Mouse (Mus musculus) embryonic facial prominence, embryonic 13.5 days (tissue): ENCODE results near the gene Ggt6. TPM values are rescaled to one million over a fixed set of nuclear protein-coding genes. Genes with fewer than 3 reads are reported as not detected.

Experiments used
- ATAC-seq: fragments of 200-750 bp; cut with Nextera tagmentation; 2 replicates; pipeline ENCODE4 v1.8.0; 2017; ENCODE audit warnings: low read depth; ENCODE audit not compliant: insufficient number of reproducible peaks, insufficient read depth, low FRiP score, low TSS enrichment
- H3K27ac ChIP-seq: fragments of 300-500 bp; sonication (generic); 2 replicates; pipeline ENCODE4 v1.5.1; 2015; ENCODE audit warnings: moderate library complexity, mild to moderate bottlenecking, inconsistent platforms
- H3K27me3 ChIP-seq: fragments of 300-500 bp; sonication (generic); 2 replicates; pipeline ENCODE4 v1.6.1; 2015; ENCODE audit warnings: mild to moderate bottlenecking, inconsistent platforms
- H3K36me3 ChIP-seq: fragments of 300-500 bp; sonication (generic); 2 replicates; pipeline ENCODE4 v1.6.1; 2015; ENCODE audit warnings: mild to moderate bottlenecking, inconsistent platforms
- H3K4me1 ChIP-seq: fragments of 300-500 bp; sonication (generic); 2 replicates; pipeline ENCODE4 v1.6.1; 2015; ENCODE audit warnings: inconsistent platforms
- H3K4me2 ChIP-seq: fragments of 300-500 bp; sonication (generic); 2 replicates; pipeline ENCODE4 v1.6.1; 2015; ENCODE audit warnings: moderate library complexity, mild to moderate bottlenecking, inconsistent platforms
- H3K4me3 ChIP-seq: fragments of 300-500 bp; sonication (generic); 2 replicates; pipeline ENCODE4 v1.5.1; 2015; ENCODE audit warnings: mild to moderate bottlenecking, inconsistent platforms
- H3K9ac ChIP-seq: fragments of 300-500 bp; sonication (generic); 2 replicates; pipeline ENCODE4 v1.6.1; 2015; ENCODE audit warnings: mild to moderate bottlenecking, inconsistent platforms
- H3K9me3 ChIP-seq: fragments of 300-500 bp; sonication (generic); 2 replicates; pipeline ENCODE4 v1.6.1; 2016; ENCODE audit warnings: inconsistent platforms
- WGBS: fragments of 180-500 bp; shearing (Covaris S2); methylation state at CpG from one replicate; pipeline ENCODE4 v1.1.7; 2015; ENCODE audit warnings: mixed read lengths; 5-methylcytosine and 5-hydroxymethylcytosine counted together
- polyA plus RNA-seq: library from polyadenylated mRNA; unstranded; fragments of >200 nt; fragmentation: Nextera tagmentation; extraction: Ambion mirVana; gene quantifications from 2 replicates; pipeline ENCODE4 v1.2.1, GENCODE M21; 2015

The Ggt6 gene
- polyA plus RNA-seq, 1 experiment from 2014 or later = 1.3 TPM

- peak; percentile 82 for ATAC-seq
- H3K4me3 ChIP-seq = peak within 1 kb of the TSS; percentile 76
- peaks cover 40% of the 10 kb centered on the region for H3K36me3 ChIP-seq
- H3K4me1 ChIP-seq = peaks cover 9% of the 10 kb centered on the region
- peak within 1 kb of the TSS; percentile 79 for H3K4me2 ChIP-seq
- WGBS = under 1% methylated on average over 46 of the region's 46 CpGs
- no peaks in the 10 kb centered on the region for H3K27me3 ChIP-seq
- no peaks in the 10 kb centered on the region for H3K9me3 ChIP-seq
- peak within 1 kb of the TSS; percentile 85 for H3K27ac ChIP-seq
- peak within 1 kb of the TSS; percentile 92 for H3K9ac ChIP-seq
Observed at GRCm38 (mm10) chr11:72440965-72441664, 5.8 kb downstream of the Ggt6 start, which contains the start of gene Mybbp1a. Mybbp1a (plus strand) TSS chr11:72441355.

GRCm38 (mm10) chr11:72446311-72447105 lies 11.2 kb downstream of the Ggt6 start:
- H3K9ac ChIP-seq = no peak overlapping the region
- no peak overlapping the region for H3K27ac ChIP-seq
- H3K36me3 ChIP-seq = peaks cover 94% of the 10 kb centered on the region
- no peak for ATAC-seq
- no peaks in the 10 kb centered on the region for H3K9me3 ChIP-seq
- H3K4me1 ChIP-seq = peaks cover 9% of the 10 kb centered on the region
- no peaks in the 10 kb centered on the region for H3K27me3 ChIP-seq
- H3K4me3 ChIP-seq = no peak overlapping the region
- no peak overlapping the region for H3K4me2 ChIP-seq
- WGBS = 87% methylated on average over 6 of the region's 6 CpGs

GRCm38 (mm10) chr11:72447475-72447874 lies 12.1 kb downstream of the Ggt6 start:
- Histone ChIP-seq H3K4me1 (peaks cover 2% of the 10 kb centered on the region), H3K4me2 (no peak overlapping the region), H3K9ac (no peak overlapping the region), H3K36me3 (peaks cover 100% of the 10 kb centered on the region), H3K9me3 (no peaks in the 10 kb centered on the region), H3K4me3 (no peak overlapping the region), H3K27ac (no peak overlapping the region), H3K27me3 (no peaks in the 10 kb centered on the region)
- no peak for ATAC-seq
- 84% methylated on average over 8 of the region's 8 CpGs for WGBS

- Histone ChIP-seq H3K4me3 (no peak overlapping the region), H3K4me2 (no peak overlapping the region), H3K27me3 (no peaks in the 10 kb centered on the region), H3K9me3 (no peaks in the 10 kb centered on the region), H3K27ac (no peak overlapping the region), H3K4me1 (no peaks in the 10 kb centered on the region), H3K36me3 (peaks cover 60% of the 10 kb centered on the region), H3K9ac (no peak overlapping the region)
- WGBS = 84% methylated on average over 3 of the region's 3 CpGs
- no peak for ATAC-seq
Observed at GRCm38 (mm10) chr11:72452140-72452665, 16.9 kb downstream of the Ggt6 start.

GRCm38 (mm10) chr11:72453105-72453953 lies 18.0 kb downstream of the Ggt6 start:
- Histone ChIP-seq H3K4me2 (no peak overlapping the region), H3K36me3 (peaks cover 48% of the 10 kb centered on the region), H3K27ac (no peak overlapping the region), H3K27me3 (no peaks in the 10 kb centered on the region), H3K4me3 (no peak overlapping the region), H3K9me3 (no peaks in the 10 kb centered on the region), H3K4me1 (no peaks in the 10 kb centered on the region), H3K9ac (no peak overlapping the region)
- no peak for ATAC-seq
- 49% methylated on average over 15 of the region's 15 CpGs for WGBS

- no peak for ATAC-seq
- Histone ChIP-seq H3K36me3 (peaks cover 25% of the 10 kb centered on the region), H3K9ac (0 out of 2 replicates have a peak overlapping the region, but pooled peaks have one; percentile 21), H3K4me1 (no peaks in the 10 kb centered on the region), H3K9me3 (no peaks in the 10 kb centered on the region), H3K27ac (no peak overlapping the region), H3K27me3 (no peaks in the 10 kb centered on the region), H3K4me2 (no peak overlapping the region), H3K4me3 (no peak overlapping the region)
- 25% methylated on average over 5 of the region's 5 CpGs for WGBS
Observed at GRCm38 (mm10) chr11:72455694-72456093, 20.4 kb downstream of the Ggt6 start.

GRCm38 (mm10) chr11:72457995-72458496 lies 22.7 kb downstream of the Ggt6 start:
- Histone ChIP-seq H3K9ac (no peak overlapping the region), H3K27me3 (no peaks in the 10 kb centered on the region), H3K27ac (peak overlapping the region; percentile 28; the same call in 1 of the 2 replicates), H3K9me3 (no peaks in the 10 kb centered on the region), H3K4me1 (no peaks in the 10 kb centered on the region), H3K36me3 (peaks cover 2% of the 10 kb centered on the region; the same call in 1 of the 2 replicates), H3K4me2 (no peak overlapping the region), H3K4me3 (no peak overlapping the region)
- 36% methylated on average over 12 of the region's 12 CpGs for WGBS
- no peak for ATAC-seq

GRCm38 (mm10) chr11:72458502-72458901 lies 23.2 kb downstream of the Ggt6 start:
- no peak overlapping the region for H3K4me2 ChIP-seq
- no peaks in the 10 kb centered on the region for H3K36me3 ChIP-seq
- H3K9me3 ChIP-seq = no peaks in the 10 kb centered on the region
- H3K9ac ChIP-seq = no peak overlapping the region
- no peaks in the 10 kb centered on the region for H3K4me1 ChIP-seq
- H3K27ac ChIP-seq = peak overlapping the region; percentile 28; the same call in 1 of the 2 replicates
- no peak for ATAC-seq
- H3K27me3 ChIP-seq = no peaks in the 10 kb centered on the region
- WGBS = 78% methylated on average over 3 of the region's 3 CpGs
- H3K4me3 ChIP-seq = no peak overlapping the region

- 49% methylated on average over 5 of the region's 5 CpGs for WGBS
Observed at GRCm38 (mm10) chr11:72461500-72461981, 26.2 kb downstream of the Ggt6 start.

GRCm38 (mm10) chr11:72464821-72465220 lies 29.5 kb downstream of the Ggt6 start:
- WGBS = 64% methylated on average over 3 of the region's 3 CpGs
- H3K4me2 ChIP-seq = no peak overlapping the region
- no peaks in the 10 kb centered on the region for H3K9me3 ChIP-seq
- H3K27ac ChIP-seq = no peak overlapping the region
- no peak overlapping the region for H3K9ac ChIP-seq
- ATAC-seq = no peak
- no peaks in the 10 kb centered on the region for H3K27me3 ChIP-seq
- H3K4me3 ChIP-seq = no peak overlapping the region
- no peaks in the 10 kb centered on the region for H3K36me3 ChIP-seq
- H3K4me1 ChIP-seq = peaks cover 29% of the 10 kb centered on the region

More at GRCm38 (mm10) chr11:72461500-72461981, 26.2 kb downstream of the Ggt6 start:
- no peaks in the 10 kb centered on the region for H3K36me3 ChIP-seq
- no peaks in the 10 kb centered on the region for H3K27me3 ChIP-seq
- H3K9me3 ChIP-seq = no peaks in the 10 kb centered on the region
- peaks cover 7% of the 10 kb centered on the region; the same call in 1 of the 2 replicates for H3K4me1 ChIP-seq
- H3K4me2 ChIP-seq = no peak overlapping the region
- no peak overlapping the region for H3K4me3 ChIP-seq
- no peak overlapping the region for H3K27ac ChIP-seq
- no peak for ATAC-seq
- H3K9ac ChIP-seq = no peak overlapping the region
